Mouse (Mus musculus): ENCODE measurements at regions not wholly inside any gene's neighbourhood (a gene's known extent, or its start where the extent isn't known, plus 50 kb on each side); places are given as distances from the start of the nearest gene placed in this dataset.

DNA sequence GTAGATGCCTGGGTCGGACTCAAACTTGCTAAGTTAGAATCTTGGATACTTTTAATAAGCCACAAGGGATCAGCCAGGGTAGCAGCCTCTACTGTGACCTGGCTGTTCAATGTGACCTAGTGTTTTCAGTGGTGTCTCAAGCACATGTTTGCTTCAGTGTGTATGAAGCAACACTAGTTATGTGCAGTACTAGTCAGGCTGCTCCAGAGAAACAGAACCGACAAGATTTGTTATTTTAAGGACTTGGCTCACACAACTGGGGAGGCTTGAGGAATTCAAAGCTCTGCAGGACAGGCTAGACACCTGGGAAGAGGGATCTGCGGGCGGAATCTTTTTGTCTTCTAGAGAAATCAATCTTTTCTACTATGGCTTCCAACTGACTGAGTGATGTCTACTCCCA, 62.2 kb upstream of the Mtap start:
- TF ChIP-seq CTCF (IDR thresholded peaks at IDR 0.05; ENCODE audit: borderline replicate concordance, insufficient read depth, low read length) (no peak), POLR2A (IDR thresholded peaks at IDR 0.05; ENCODE audit: low read depth, low read length) (no peak)

Data from embryonic fibroblast, embryonic 13.5 days (primary cell).